In genomic region chr4:44025570-44025969, GRCm38 (mm10) we compare ENCODE assay signal across 49 mouse cellular contexts. TPM values are rescaled to one million over a fixed set of nuclear protein-coding genes. Genes with fewer than 3 reads are reported as not detected.
"Had no signal": no experiment of that assay in that cellular context is flagged by ENCODE, and none has a peak within 500 bp of the region (broad histone marks: within the 10 kb centered on the region; RNA-seq: fewer than 3 reads in every experiment).

No protein-coding gene starts in this region.

- H3K4me3 ChIP-seq: heart, embryonic 13.5 days; heart, embryonic 15.5 days; hindbrain, embryonic 10.5 days; hindbrain, embryonic 12.5 days; hindbrain, embryonic 13.5 days; hindbrain, embryonic 15.5 days; intestine, embryonic 15.5 days; kidney, embryonic 15.5 days; layer of hippocampus, adult 2 months; left cerebral cortex, adult 2 months had no signal

- DNase-seq: heart, postnatal 10 days; heart, postnatal 14 days; heart, postnatal 36 days; heart, postnatal 4 days; kidney, adult 11 months; kidney, adult 18-20 months; kidney, adult 2 months; kidney, adult 8-10 months; kidney, adult 9 months; kidney, postnatal 10 days; kidney, postnatal 14 days; kidney, postnatal 25 days; kidney, postnatal 36 days; kidney, postnatal 4 days; layer of hippocampus, adult 9-11 months; layer of hippocampus, postnatal 36 days had no signal

- H3K27ac ChIP-seq: heart, embryonic 13.5 days; heart, embryonic 15.5 days; hindbrain, embryonic 10.5 days; hindbrain, embryonic 12.5 days; hindbrain, embryonic 13.5 days; hindbrain, embryonic 14.5 days; hindbrain, embryonic 15.5 days; hindbrain, postnatal 0 days; intestine, embryonic 15.5 days; kidney, embryonic 15.5 days; kidney, postnatal 0 days; layer of hippocampus, adult 2 months; left cerebral cortex, adult 2 months had no signal

- H3K4me1 ChIP-seq: hindbrain, embryonic 12.5 days; hindbrain, embryonic 13.5 days; hindbrain, embryonic 15.5 days; intestine, embryonic 15.5 days; kidney, embryonic 15.5 days had no signal

- H3K4me2 ChIP-seq: heart, embryonic 13.5 days; heart, embryonic 15.5 days; hindbrain, embryonic 12.5 days; hindbrain, embryonic 13.5 days; hindbrain, embryonic 14.5 days; hindbrain, embryonic 15.5 days; intestine, embryonic 15.5 days; kidney, embryonic 15.5 days had no signal

- H3K27me3 ChIP-seq: heart, embryonic 13.5 days; heart, embryonic 15.5 days; hindbrain, embryonic 12.5 days; hindbrain, embryonic 13.5 days; hindbrain, embryonic 15.5 days; intestine, embryonic 15.5 days; kidney, embryonic 15.5 days had no signal

- H3K9me3 ChIP-seq: heart, embryonic 13.5 days; heart, embryonic 15.5 days; hindbrain, embryonic 10.5 days; hindbrain, embryonic 12.5 days; hindbrain, embryonic 13.5 days; hindbrain, embryonic 15.5 days; intestine, embryonic 15.5 days; kidney, embryonic 15.5 days had no signal

- ATAC-seq: hindbrain, embryonic 16.5 days; hindbrain, postnatal 0 days; inflammation-experienced regulatory T-cells, adult 6 months; intestine, embryonic 15.5 days; intestine, embryonic 16.5 days; intestine, postnatal 0 days had no signal

- H3K9ac ChIP-seq: heart, embryonic 13.5 days; heart, embryonic 15.5 days; hindbrain, embryonic 12.5 days; hindbrain, embryonic 13.5 days; hindbrain, embryonic 14.5 days; hindbrain, embryonic 15.5 days; intestine, embryonic 15.5 days; kidney, embryonic 15.5 days had no signal

RNA-seq across cellular contexts. Expression of gene Ccin, which starts 42.3 kb away (rescaled TPM):
- total RNA-seq: heart, postnatal 14 days; heart, postnatal 25 days; hematopoietic stem cell, adult 5-6 weeks; hindbrain, postnatal 0 days; layer of hippocampus, adult 18-20 months; layer of hippocampus, adult 2 months; layer of hippocampus, adult 8-10 months; layer of hippocampus, postnatal 10 days; layer of hippocampus, postnatal 14 days; layer of hippocampus, postnatal 25 days; layer of hippocampus, postnatal 36 days; left cerebral cortex, adult 18-20 months; left cerebral cortex, adult 2 months; left cerebral cortex, adult 8-10 months had no signal
- polyA plus RNA-seq: heart, embryonic 13.5 days; heart, embryonic 14.5 days; heart, embryonic 15.5 days; heart, embryonic 16.5 days; heart, postnatal 0 days; hindbrain, embryonic 10.5 days; hindbrain, embryonic 12.5 days; hindbrain, embryonic 13.5 days; hindbrain, embryonic 15.5 days; hindbrain, embryonic 16.5 days; hindbrain, postnatal 0 days; inflammation-experienced regulatory T-cells, adult 6 months; intestine, embryonic 14.5 days; intestine, embryonic 15.5 days; intestine, embryonic 16.5 days; intestine, postnatal 0 days; kidney, embryonic 14.5 days; kidney, embryonic 15.5 days; kidney, embryonic 16.5 days; kidney, postnatal 0 days; large intestine, adult 2 months had no signal
